Mouse (Mus musculus) lung, embryonic 15.5 days (tissue): Measurements from ENCODE around the gene Rpl36. TPM values are rescaled to one million over a fixed set of nuclear protein-coding genes. Genes with fewer than 3 reads are reported as not detected.
A peak's percentile ranks its signal among the peaks of the same experiment; 100 is the strongest.

Experiments used
- ATAC-seq: fragments of 200-750 bp; cut with Nextera tagmentation; 2 replicates; pipeline ENCODE4 v1.8.0; 2017; ENCODE audit warnings: moderate number of reproducible peaks, borderline replicate concordance; ENCODE audit not compliant: low FRiP score, low TSS enrichment; ENCODE audit errors: extremely low read depth
- H3K27ac ChIP-seq: fragments of 300-500 bp; sonication (generic); 2 replicates; pipeline ENCODE4 v1.5.1; 2015; ENCODE audit warnings: moderate library complexity, mild to moderate bottlenecking, inconsistent platforms
- H3K27me3 ChIP-seq: fragments of 300-500 bp; sonication (generic); 2 replicates; pipeline ENCODE4 v1.6.1; 2015; ENCODE audit warnings: inconsistent platforms
- H3K36me3 ChIP-seq: fragments of 300-500 bp; sonication (generic); 2 replicates; pipeline ENCODE4 v1.6.1; 2015; ENCODE audit warnings: inconsistent platforms
- H3K4me1 ChIP-seq: fragments of 300-500 bp; sonication (generic); 2 replicates; pipeline ENCODE4 v1.6.1; 2015; ENCODE audit warnings: inconsistent platforms
- H3K4me2 ChIP-seq: fragments of 300-500 bp; sonication (generic); 2 replicates; pipeline ENCODE4 v1.6.1; 2015; ENCODE audit warnings: inconsistent platforms, mild to moderate bottlenecking, moderate library complexity
- H3K4me3 ChIP-seq: fragments of 300-500 bp; sonication (generic); 2 replicates; pipeline ENCODE4 v1.5.1; 2015; ENCODE audit warnings: mild to moderate bottlenecking, inconsistent platforms
- H3K9ac ChIP-seq: fragments of 300-500 bp; sonication (generic); 2 replicates; pipeline ENCODE4 v1.6.1; 2015; ENCODE audit warnings: inconsistent platforms
- H3K9me3 ChIP-seq: fragments of 300-500 bp; sonication (generic); 2 replicates; pipeline ENCODE4 v1.6.1; 2016; ENCODE audit warnings: inconsistent platforms
- WGBS: fragments of 180-500 bp; shearing (Covaris S2); methylation state at CpG from one replicate; pipeline ENCODE4 v1.1.7; 2015; 5-methylcytosine and 5-hydroxymethylcytosine counted together
- polyA plus RNA-seq: library from polyadenylated mRNA; unstranded; fragments of >200 nt; fragmentation: Nextera tagmentation; extraction: Ambion mirVana; gene quantifications from 2 replicates; pipeline ENCODE4 v1.2.1, GENCODE M21; 2015

The Rpl36 gene
- polyA plus RNA-seq, 1 experiment from 2014 or later, result 1,553 TPM

- peak overlapping the region; percentile 26 for H3K4me3 ChIP-seq
- H3K27ac ChIP-seq, result peak overlapping the region; percentile 47; the same call in 1 of the 2 replicates
- no peaks in the 10 kb centered on the region for H3K9me3 ChIP-seq
- 0 out of 2 replicates have a peak, but pooled peaks cover 6% of the 10 kb centered on the region for H3K27me3 ChIP-seq
- WGBS, result 34% methylated on average over 3 of the region's 3 CpGs
- H3K4me1 ChIP-seq, result peaks cover 25% of the 10 kb centered on the region
- H3K36me3 ChIP-seq, result no peaks in the 10 kb centered on the region
- no peak for ATAC-seq
- H3K4me2 ChIP-seq, result peak overlapping the region; percentile 46
- H3K9ac ChIP-seq, result 0 out of 2 replicates have a peak overlapping the region, but pooled peaks have one; percentile 9
Measured at GRCm38 (mm10) chr17:56663659-56664058, 50.4 kb downstream of the Rpl36 start.

Other genes with a start within 250 kb of the Rpl36 start
- gene Ptprs, start 136.9 kb upstream of the Rpl36 start, polyA plus RNA-seq, result 73.4 and 77.9 TPM in 2 replicates
- gene Znrf4, start 101.0 kb upstream of the Rpl36 start, polyA plus RNA-seq, result not detected in 2 replicates
- gene Gm20219, start 59.0 kb upstream of the Rpl36 start, polyA plus RNA-seq, result 2.4 and 4.5 TPM in 2 replicates
- gene Safb2, start 28.8 kb upstream of the Rpl36 start, polyA plus RNA-seq, result 76.0 and 90.1 TPM in 2 replicates
- 92.7 and 96.6 TPM in 2 replicates for gene Safb, start 28.6 kb upstream of the Rpl36 start, polyA plus RNA-seq
- gene 2410015M20Rik, start 3.6 kb upstream of the Rpl36 start, polyA plus RNA-seq, result 206 and 215 TPM in 2 replicates
- 51.7 and 54.0 TPM in 2 replicates for gene Lonp1, start 13.5 kb downstream of the Rpl36 start, polyA plus RNA-seq
- gene Catsperd, start 14.7 kb downstream of the Rpl36 start, polyA plus RNA-seq, result 0.52 and 1.2 TPM in 2 replicates
- 90.8 and 96.6 TPM in 2 replicates for gene Ranbp3, start 59.9 kb downstream of the Rpl36 start, polyA plus RNA-seq
- gene Ndufa11, start 104.4 kb downstream of the Rpl36 start, polyA plus RNA-seq, result 465 and 491 TPM in 2 replicates
- 13.6 and 16.2 TPM in 2 replicates for gene Vmac, start 104.6 kb downstream of the Rpl36 start, polyA plus RNA-seq
- gene Nrtn, start 144.1 kb downstream of the Rpl36 start, polyA plus RNA-seq, result 9.4 and 9.5 TPM in 2 replicates
- 42.6 and 46.5 TPM in 2 replicates for gene Dus3l, start 151.3 kb downstream of the Rpl36 start, polyA plus RNA-seq
- 1.0 and 1.2 TPM in 2 replicates for gene Prr22, start 156.8 kb downstream of the Rpl36 start, polyA plus RNA-seq
- 5.2 and 6.0 TPM in 2 replicates for gene Rfx2, start 217.6 kb downstream of the Rpl36 start, polyA plus RNA-seq